In the genomic region with DNA sequence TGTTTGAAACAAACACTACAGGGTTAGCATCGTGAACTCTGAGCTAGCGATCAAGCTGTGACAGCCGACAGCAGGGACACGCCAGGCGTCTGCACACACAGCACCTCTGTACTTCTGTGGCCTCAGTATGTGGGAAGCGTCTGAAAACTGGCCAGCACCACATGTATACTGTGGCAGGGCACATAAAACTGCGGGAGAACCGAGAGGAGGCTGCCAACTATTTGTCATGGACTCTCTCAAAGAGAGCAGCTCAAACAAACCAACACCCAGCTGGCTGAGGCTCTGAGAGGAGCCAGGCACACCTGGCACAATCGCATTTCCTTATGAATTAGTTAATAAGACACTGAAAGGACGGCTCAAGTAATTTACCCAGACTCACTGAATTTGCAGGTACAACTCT, we compare ENCODE assay signal across 11 mouse cellular contexts. TPM values are rescaled to one million over a fixed set of nuclear protein-coding genes. Genes with fewer than 3 reads are reported as not detected.
DNase-seq lines count a peak whose midpoint lies in the region; ATAC-seq and TF ChIP-seq lines count a peak whose summit lies in the region.
"Had no signal": no experiment of that assay in that cellular context is flagged by ENCODE, and none has a peak within 500 bp of the region (broad histone marks: within the 10 kb centered on the region; RNA-seq: fewer than 3 reads in every experiment).

No protein-coding gene starts in this region.

- no peak overlapping the region for H3K9ac ChIP-seq in heart, embryonic 13.5 days
- no peak overlapping the region for H3K9ac ChIP-seq in midbrain, embryonic 13.5 days (replicated peaks)
- H3K9ac ChIP-seq in midbrain, embryonic 11.5 days (ENCODE audit: low read length), result no peak overlapping the region
- H3K9ac ChIP-seq in lung, embryonic 14.5 days, result no peak overlapping the region
- H3K9ac ChIP-seq in stomach, embryonic 15.5 days, result no peak overlapping the region

- peaks cover 86% of the 10 kb centered on the region for H3K36me3 ChIP-seq in heart, embryonic 13.5 days
- H3K36me3 ChIP-seq in midbrain, embryonic 13.5 days, result peaks cover 27% of the 10 kb centered on the region
- no peaks in the 10 kb centered on the region for H3K36me3 ChIP-seq in midbrain, embryonic 11.5 days (ENCODE audit: control insufficient read depth, insufficient read depth, low read length)
- H3K36me3 ChIP-seq in lung, embryonic 14.5 days (ENCODE audit: insufficient read depth), result peaks cover 70% of the 10 kb centered on the region
- peaks cover 31% of the 10 kb centered on the region; the same call in 1 of the 2 replicates for H3K36me3 ChIP-seq in stomach, embryonic 15.5 days

- peaks cover 30% of the 10 kb centered on the region for H3K4me1 ChIP-seq in heart, embryonic 13.5 days
- H3K4me1 ChIP-seq in midbrain, embryonic 13.5 days (replicated peaks), result no peaks in the 10 kb centered on the region
- no peaks in the 10 kb centered on the region for H3K4me1 ChIP-seq in midbrain, embryonic 11.5 days (ENCODE audit: control insufficient read depth, insufficient read depth, low read length)
- H3K4me1 ChIP-seq in lung, embryonic 14.5 days (ENCODE audit: insufficient read depth), result no peaks in the 10 kb centered on the region
- peaks cover 2% of the 10 kb centered on the region; the same call in 1 of the 2 replicates for H3K4me1 ChIP-seq in stomach, embryonic 15.5 days

- ATAC-seq in heart, embryonic 13.5 days (ENCODE audit: extremely low read depth, insufficient number of reproducible peaks, low FRiP score, low TSS enrichment), result 0 out of 2 replicates have a peak, but pooled peaks have one; percentile 31
- peak; percentile 70; the same call in 1 of the 2 replicates for ATAC-seq in midbrain, embryonic 13.5 days
- ATAC-seq in midbrain, embryonic 11.5 days (ENCODE audit: low FRiP score), result no peak
- peak; percentile 80 for ATAC-seq in lung, embryonic 14.5 days (ENCODE audit: insufficient read depth)
- peak; percentile 77; the same call in 1 of the 2 replicates for ATAC-seq in stomach, embryonic 15.5 days (ENCODE audit: insufficient read depth, low FRiP score, low read depth)
- ATAC-seq: CD4-positive, CD25-positive, alpha-beta regulatory T cell, adult 4 months had no signal

- H3K4me2 ChIP-seq in heart, embryonic 13.5 days, result no peak overlapping the region
- no peak overlapping the region for H3K4me2 ChIP-seq in midbrain, embryonic 13.5 days (replicated peaks)
- no peak overlapping the region for H3K4me2 ChIP-seq in midbrain, embryonic 11.5 days
- H3K4me2 ChIP-seq in lung, embryonic 14.5 days, result no peak overlapping the region
- no peak overlapping the region for H3K4me2 ChIP-seq in stomach, embryonic 15.5 days

- H3K9me3 ChIP-seq in heart, embryonic 13.5 days, result no peaks in the 10 kb centered on the region
- H3K9me3 ChIP-seq in midbrain, embryonic 13.5 days, result no peaks in the 10 kb centered on the region
- H3K9me3 ChIP-seq in midbrain, embryonic 11.5 days (ENCODE audit: control insufficient read depth, low read length), result no peaks in the 10 kb centered on the region
- H3K9me3 ChIP-seq in lung, embryonic 14.5 days (ENCODE audit: low read depth, low read length), result no peaks in the 10 kb centered on the region
- H3K9me3 ChIP-seq in stomach, embryonic 15.5 days, result no peaks in the 10 kb centered on the region

- TF ChIP-seq CTCF in lung, embryonic 14.5 days (IDR thresholded peaks at IDR 0.05; ENCODE audit: low read depth), result no peak

- 51% methylated on average over 10 of the region's 10 CpGs for WGBS in heart, embryonic 13.5 days
- WGBS in midbrain, embryonic 13.5 days, result 69% methylated on average over 10 of the region's 10 CpGs
- WGBS in midbrain, embryonic 11.5 days, result 74% methylated on average over 10 of the region's 10 CpGs
- 34% methylated on average over 10 of the region's 10 CpGs for WGBS in lung, embryonic 14.5 days
- WGBS in stomach, embryonic 15.5 days, result 31% methylated on average over 10 of the region's 10 CpGs

- H3K4me3 ChIP-seq in heart, embryonic 13.5 days, result no peak overlapping the region
- no peak overlapping the region for H3K4me3 ChIP-seq in midbrain, embryonic 13.5 days (replicated peaks)
- no peak overlapping the region for H3K4me3 ChIP-seq in midbrain, embryonic 11.5 days (ENCODE audit: low read depth, low read length)
- H3K4me3 ChIP-seq in lung, embryonic 14.5 days (ENCODE audit: low read depth, low read length), result no peak overlapping the region
- no peak overlapping the region for H3K4me3 ChIP-seq in stomach, embryonic 15.5 days (replicated peaks)

- no peaks in the 10 kb centered on the region for H3K27me3 ChIP-seq in heart, embryonic 13.5 days (replicated peaks)
- H3K27me3 ChIP-seq in midbrain, embryonic 13.5 days, result no peaks in the 10 kb centered on the region
- no peaks in the 10 kb centered on the region for H3K27me3 ChIP-seq in midbrain, embryonic 11.5 days (ENCODE audit: control insufficient read depth, insufficient read depth, low read length)
- no peaks in the 10 kb centered on the region for H3K27me3 ChIP-seq in lung, embryonic 14.5 days (ENCODE audit: insufficient read depth, low read length)
- no peaks in the 10 kb centered on the region for H3K27me3 ChIP-seq in stomach, embryonic 15.5 days (replicated peaks)

- peak overlapping the region; percentile 59 for H3K27ac ChIP-seq in heart, embryonic 13.5 days (replicated peaks)
- H3K27ac ChIP-seq in midbrain, embryonic 13.5 days, result no peak overlapping the region
- no peak overlapping the region for H3K27ac ChIP-seq in midbrain, embryonic 11.5 days (ENCODE audit: low read depth, low read length)
- H3K27ac ChIP-seq in lung, embryonic 14.5 days (ENCODE audit: low read depth), result peak overlapping the region; percentile 48; the same call in 1 of the 2 replicates
- peak overlapping the region; percentile 80 for H3K27ac ChIP-seq in stomach, embryonic 15.5 days

- DNase-seq in heart, postnatal 14 days, result no peak
- no peak for DNase-seq in midbrain, embryonic 11.5 days (ENCODE audit: low spot score, missing footprints)
- peak; percentile 65 for DNase-seq in lung, embryonic 14.5 days
- no peak for DNase-seq in ovary, postnatal 36 days (ENCODE audit: low spot score)
- DNase-seq in urinary bladder, postnatal 36 days (ENCODE audit: low spot score in 2 of 2), result no peak
- DNase-seq: kidney, postnatal 14 days; thymus, adult 18-20 months had no signal

- intact Hi-C loops in heart, postnatal 14 days (cut with DNase I), result no loop called here

RNA-seq across cellular contexts. Expression of a gene that starts 42.0 kb away (rescaled TPM):
- polyA plus RNA-seq in heart, embryonic 13.5 days (2015; fragmentation: Nextera tagmentation; extraction: Ambion mirVana), result 35.1 and 35.2 TPM in 2 replicates
- total RNA-seq in heart, postnatal 14 days (2021), result 10 to 100 TPM; 39.8 to 41.2 TPM
- polyA plus RNA-seq in midbrain, embryonic 13.5 days (2015; fragmentation: Nextera tagmentation; extraction: Ambion mirVana), result 79.4 and 90.7 TPM in 2 replicates
- polyA plus RNA-seq in midbrain, embryonic 11.5 days (2014; fragmentation: Nextera tagmentation; extraction: Ambion mirVana), result 182 TPM in 2 replicates
- polyA plus RNA-seq in lung, embryonic 14.5 days (2014; fragmentation: Nextera tagmentation; extraction: Ambion mirVana), result 103 and 106 TPM in 2 replicates
- polyA plus RNA-seq in stomach, embryonic 15.5 days (2015; fragmentation: Nextera tagmentation; extraction: Ambion mirVana), result 72.6 and 73.7 TPM in 2 replicates

Comparison
In these comparisons a context has a peak if more than half of its experiments do, and no peak if none do; other contexts are left out.
1. H3K27ac ChIP-seq: peak in heart, embryonic 13.5 days (single experiment), lung, embryonic 14.5 days (single experiment) and stomach, embryonic 15.5 days (single experiment); none in midbrain, embryonic 13.5 days (single experiment) and midbrain, embryonic 11.5 days (single experiment).